Mouse (Mus musculus): ENCODE results near the gene Frmd4b. TPM values are rescaled to one million over a fixed set of nuclear protein-coding genes. Genes with fewer than 3 reads are reported as not detected.

Frmd4b gene
- total and polyA plus RNA-seq, 2 experiments: 11.9 to 38.0 TPM

DNA sequence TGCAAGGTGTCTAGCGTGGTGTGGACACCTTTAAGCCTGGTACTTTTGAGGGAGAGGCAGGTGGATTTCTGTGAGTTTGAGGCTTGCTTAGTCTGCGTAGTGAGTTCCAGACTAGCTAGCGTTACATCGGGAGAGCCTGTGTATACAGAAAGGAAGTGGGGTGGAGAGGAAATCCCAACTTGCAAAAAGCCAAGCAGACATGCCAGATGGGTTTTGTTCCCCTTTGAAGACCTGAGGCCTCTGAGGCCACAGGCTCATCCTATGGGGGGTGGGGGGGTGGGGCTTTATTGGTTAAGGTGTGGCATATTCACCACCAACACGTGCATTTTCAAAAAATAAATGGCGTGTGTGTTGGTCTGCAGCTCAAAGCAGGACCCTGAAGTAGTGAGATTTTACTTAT is 316.7 kb downstream of the Frmd4b start:
- 86% methylated on average over 6 of the region's 6 CpGs for WGBS
- H3K36me3 ChIP-seq (ENCODE audit: control insufficient read depth, insufficient read depth, low read length): peaks cover 94% of the 10 kb centered on the region
- TF ChIP-seq POLR2A (IDR thresholded peaks at IDR 0.05; ENCODE audit: extremely low read depth, insufficient read depth, low read length): no peak
- no peak for TF ChIP-seq CTCF (IDR thresholded peaks at IDR 0.05; ENCODE audit: low read depth, low read length)
- peaks cover 6% of the 10 kb centered on the region; the same call in 1 of the 2 replicates for H3K4me1 ChIP-seq (ENCODE audit: control insufficient read depth, insufficient read depth, low read length)
- peaks cover 13% of the 10 kb centered on the region for H3K79me2 ChIP-seq (ENCODE audit: control insufficient read depth, insufficient read depth, low read length)
- H3K4me3 ChIP-seq (ENCODE audit: insufficient read depth, low read depth, low read length): no peak overlapping the region
- no peaks in the 10 kb centered on the region for H3K27me3 ChIP-seq (ENCODE audit: control insufficient read depth, insufficient read depth, low read length)
- no peak overlapping the region for H3K27ac ChIP-seq (replicated peaks; ENCODE audit: insufficient read depth, low read depth, low read length)
- no peak for DNase-seq (ENCODE audit: extremely low read depth, low read depth, low spot score)
- H3K9ac ChIP-seq (ENCODE audit: low read depth, low read length): no peak overlapping the region

DNA sequence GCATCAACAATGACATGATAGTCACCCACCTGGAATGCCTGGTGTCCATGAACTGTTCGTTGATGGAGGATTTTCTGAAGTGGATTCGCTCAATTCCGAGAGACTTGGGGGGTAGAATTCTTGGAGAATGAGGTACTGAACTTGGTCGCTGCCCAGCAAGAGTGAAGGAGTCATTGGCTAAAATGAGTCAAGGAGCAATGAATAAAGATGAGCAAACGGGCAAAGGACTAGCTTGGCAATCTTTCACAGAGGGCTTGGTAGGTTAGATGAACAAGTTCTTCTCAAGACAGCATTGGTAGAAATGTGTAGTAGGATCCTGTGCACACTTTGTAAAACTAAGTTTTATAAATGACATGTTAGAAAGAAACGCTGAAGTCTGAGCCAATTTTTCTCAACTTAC is 317.2 kb downstream of the Frmd4b start:
- Histone ChIP-seq H3K27me3 (ENCODE audit: control insufficient read depth, insufficient read depth, low read length) (no peaks in the 10 kb centered on the region), H3K27ac (replicated peaks; ENCODE audit: insufficient read depth, low read depth, low read length) (no peak overlapping the region), H3K4me3 (ENCODE audit: insufficient read depth, low read depth, low read length) (no peak overlapping the region), H3K9ac (ENCODE audit: low read depth, low read length) (no peak overlapping the region), H3K36me3 (ENCODE audit: control insufficient read depth, insufficient read depth, low read length) (peaks cover 94% of the 10 kb centered on the region), H3K79me2 (ENCODE audit: control insufficient read depth, insufficient read depth, low read length) (peaks cover 16% of the 10 kb centered on the region), H3K4me1 (ENCODE audit: control insufficient read depth, insufficient read depth, low read length) (peaks cover 8% of the 10 kb centered on the region; the same call in 1 of the 2 replicates)
- TF ChIP-seq CTCF (IDR thresholded peaks at IDR 0.05; ENCODE audit: low read depth, low read length) (no peak), POLR2A (IDR thresholded peaks at IDR 0.05; ENCODE audit: extremely low read depth, insufficient read depth, low read length) (no peak)
- WGBS: 93% methylated on average over 6 of the region's 6 CpGs
- DNase-seq (ENCODE audit: extremely low read depth, low read depth, low spot score): no peak

DNA sequence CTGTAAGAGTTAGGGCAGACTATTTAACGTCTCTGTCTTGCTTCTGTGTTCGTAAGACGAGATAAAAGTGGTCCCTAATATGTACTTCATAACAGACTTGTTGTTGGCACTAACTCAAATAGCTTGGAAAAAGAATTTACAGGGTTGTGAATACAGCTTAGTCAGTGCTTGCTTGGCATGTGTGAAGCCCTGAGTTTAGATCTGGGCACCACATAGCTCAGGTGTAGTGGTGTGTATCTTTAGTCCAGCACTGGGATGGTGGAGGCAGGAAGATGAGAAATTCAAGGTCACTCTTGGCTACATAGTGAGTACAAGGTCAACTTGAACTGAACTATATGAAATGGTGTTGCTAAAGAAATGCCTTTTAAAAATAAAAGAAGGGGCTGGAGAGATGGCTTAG is 320.2 kb downstream of the Frmd4b start:
- Histone ChIP-seq H3K4me1 (ENCODE audit: control insufficient read depth, insufficient read depth, low read length) (peaks cover 25% of the 10 kb centered on the region), H3K79me2 (ENCODE audit: control insufficient read depth, insufficient read depth, low read length) (peaks cover 14% of the 10 kb centered on the region), H3K27me3 (ENCODE audit: control insufficient read depth, insufficient read depth, low read length) (no peaks in the 10 kb centered on the region), H3K4me3 (ENCODE audit: insufficient read depth, low read depth, low read length) (no peak overlapping the region), H3K36me3 (ENCODE audit: control insufficient read depth, insufficient read depth, low read length) (peaks cover 89% of the 10 kb centered on the region), H3K27ac (replicated peaks; ENCODE audit: insufficient read depth, low read depth, low read length) (no peak overlapping the region), H3K9ac (ENCODE audit: low read depth, low read length) (no peak overlapping the region)
- TF ChIP-seq CTCF (IDR thresholded peaks at IDR 0.05; ENCODE audit: low read depth, low read length) (no peak), POLR2A (IDR thresholded peaks at IDR 0.05; ENCODE audit: extremely low read depth, insufficient read depth, low read length) (no peak)
- no peak for DNase-seq (ENCODE audit: extremely low read depth, low read depth, low spot score)
- whole genome bisulfite sequencing: 84% methylated on average over 3 of the region's 3 CpGs

DNA sequence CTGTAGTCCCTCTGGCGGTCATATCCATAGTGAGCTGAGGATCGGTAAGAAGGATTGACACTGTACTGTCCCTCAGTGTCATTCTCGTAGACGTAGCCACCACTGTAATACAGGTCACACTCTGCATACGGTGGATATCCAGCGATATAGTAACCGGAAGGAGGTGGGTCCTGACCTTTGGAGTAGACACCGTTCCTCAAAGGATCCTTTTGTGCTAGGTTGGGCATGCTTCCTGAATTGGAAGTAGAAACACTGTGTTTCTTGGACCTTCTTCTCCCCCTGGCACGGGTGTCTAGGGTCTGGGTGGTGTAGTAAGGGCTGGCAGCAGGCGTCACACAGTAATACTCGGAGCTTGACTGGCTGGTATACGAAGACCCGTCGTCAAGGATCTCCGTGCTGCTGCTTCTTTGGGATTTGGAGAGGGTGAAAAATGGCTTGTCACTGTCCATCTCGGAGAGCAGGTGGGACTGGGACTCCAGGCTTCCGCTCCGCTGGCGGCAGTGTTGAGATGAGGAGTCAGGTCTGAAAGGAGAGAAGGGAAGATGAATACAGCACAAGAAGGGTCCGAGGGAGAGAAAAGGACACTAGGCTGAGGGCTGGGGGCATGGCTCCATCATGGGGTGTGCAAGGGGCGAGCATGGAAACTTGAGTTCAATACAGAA is 321.3 kb downstream of the Frmd4b start:
- H3K27ac ChIP-seq (replicated peaks; ENCODE audit: insufficient read depth, low read depth, low read length): no peak overlapping the region
- H3K27me3 ChIP-seq (ENCODE audit: control insufficient read depth, insufficient read depth, low read length): no peaks in the 10 kb centered on the region
- H3K79me2 ChIP-seq (ENCODE audit: control insufficient read depth, insufficient read depth, low read length): peaks cover 14% of the 10 kb centered on the region
- no peak overlapping the region for H3K9ac ChIP-seq (ENCODE audit: low read depth, low read length)
- H3K4me3 ChIP-seq (ENCODE audit: insufficient read depth, low read depth, low read length): no peak overlapping the region
- peaks cover 34% of the 10 kb centered on the region for H3K4me1 ChIP-seq (ENCODE audit: control insufficient read depth, insufficient read depth, low read length)
- TF ChIP-seq CTCF (IDR thresholded peaks at IDR 0.05; ENCODE audit: low read depth, low read length) (no peak), POLR2A (IDR thresholded peaks at IDR 0.05; ENCODE audit: extremely low read depth, insufficient read depth, low read length) (no peak)
- DNase-seq (ENCODE audit: extremely low read depth, low read depth, low spot score): no peak
- 95% methylated on average over 21 of the region's 21 CpGs for WGBS
- H3K36me3 ChIP-seq (ENCODE audit: control insufficient read depth, insufficient read depth, low read length): peaks cover 83% of the 10 kb centered on the region

DNA sequence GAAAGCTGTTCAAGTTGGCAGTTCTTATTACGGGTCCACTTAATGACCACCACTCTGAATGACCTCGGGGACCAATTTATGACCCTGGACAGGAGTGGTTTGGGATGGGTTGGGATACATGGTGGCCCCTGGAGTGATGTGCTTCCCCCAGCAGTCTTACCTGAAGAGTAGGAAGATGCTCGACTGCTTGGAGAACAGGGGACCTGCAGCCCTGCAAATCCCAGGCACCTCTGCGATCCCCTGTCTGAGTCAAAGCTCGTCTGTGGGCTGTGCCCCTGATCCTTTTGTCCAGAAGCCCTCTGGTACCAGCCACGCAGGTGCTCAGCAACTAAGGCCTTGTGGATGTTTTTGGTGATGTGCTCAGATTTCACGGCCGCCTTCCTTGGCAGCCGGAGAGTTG is 321.9 kb downstream of the Frmd4b start:
- peaks cover 37% of the 10 kb centered on the region for H3K4me1 ChIP-seq (ENCODE audit: control insufficient read depth, insufficient read depth, low read length)
- no peak for DNase-seq (ENCODE audit: extremely low read depth, low read depth, low spot score)
- H3K4me3 ChIP-seq (ENCODE audit: insufficient read depth, low read depth, low read length): no peak overlapping the region
- peaks cover 82% of the 10 kb centered on the region for H3K36me3 ChIP-seq (ENCODE audit: control insufficient read depth, insufficient read depth, low read length)
- no peak for TF ChIP-seq CTCF (IDR thresholded peaks at IDR 0.05; ENCODE audit: low read depth, low read length)
- TF ChIP-seq POLR2A (IDR thresholded peaks at IDR 0.05; ENCODE audit: extremely low read depth, insufficient read depth, low read length): no peak
- H3K9ac ChIP-seq (ENCODE audit: low read depth, low read length): no peak overlapping the region
- 94% methylated on average over 9 of the region's 9 CpGs for WGBS
- H3K27me3 ChIP-seq (ENCODE audit: control insufficient read depth, insufficient read depth, low read length): no peaks in the 10 kb centered on the region
- peaks cover 14% of the 10 kb centered on the region for H3K79me2 ChIP-seq (ENCODE audit: control insufficient read depth, insufficient read depth, low read length)
- no peak overlapping the region for H3K27ac ChIP-seq (replicated peaks; ENCODE audit: insufficient read depth, low read depth, low read length)

Measured in liver, adult 2 months (tissue).